Mouse (Mus musculus): ENCODE measurements around the gene Gm28374. TPM values are rescaled to one million over a fixed set of nuclear protein-coding genes. Genes with fewer than 3 reads are reported as not detected.

Gene Gm28374
- polyA plus RNA-seq, 1 experiment from 2014 or later: 0.80 TPM

- no peaks in the 10 kb centered on the region for H3K36me3 ChIP-seq
- no peaks in the 10 kb centered on the region for H3K9me3 ChIP-seq (replicated peaks)
- H3K4me1 ChIP-seq (replicated peaks): peaks cover 16% of the 10 kb centered on the region; the same call in 1 of the 2 replicates
- ATAC-seq (ENCODE audit: low read depth): no peak
- H3K27me3 ChIP-seq: 0 out of 2 replicates have a peak, but pooled peaks cover 3% of the 10 kb centered on the region
- no peak for DNase-seq
- H3K4me3 ChIP-seq (replicated peaks): no peak overlapping the region
- no peak overlapping the region for H3K4me2 ChIP-seq
- 47% methylated on average over 9 of the region's 9 CpGs for WGBS (ENCODE audit: insufficient replicate concordance)
- no peak overlapping the region for H3K9ac ChIP-seq
- H3K27ac ChIP-seq: no peak overlapping the region
Observed at GRCm38 (mm10) chr19:6035966-6036585, 46.0 kb downstream of the Gm28374 start.

GRCm38 (mm10) chr19:6030520-6031280 lies 51.4 kb downstream of the Gm28374 start:
- H3K27me3 ChIP-seq: peaks cover 6% of the 10 kb centered on the region; the same call in 1 of the 2 replicates
- 48% methylated on average over 14 of the region's 14 CpGs for WGBS (ENCODE audit: insufficient replicate concordance)
- no peak overlapping the region for H3K9ac ChIP-seq
- H3K27ac ChIP-seq: no peak overlapping the region
- DNase-seq (no peak), ATAC-seq (ENCODE audit: low read depth) (no peak)
- peaks cover 16% of the 10 kb centered on the region for H3K4me1 ChIP-seq (replicated peaks)
- no peak overlapping the region for H3K4me2 ChIP-seq
- no peak overlapping the region for H3K4me3 ChIP-seq (replicated peaks)
- no peaks in the 10 kb centered on the region for H3K36me3 ChIP-seq
- H3K9me3 ChIP-seq (replicated peaks): no peaks in the 10 kb centered on the region

- Histone ChIP-seq H3K4me3 (replicated peaks) (no peak overlapping the region), H3K27me3 (peaks cover 6% of the 10 kb centered on the region; the same call in 1 of the 2 replicates), H3K9ac (no peak overlapping the region), H3K36me3 (no peaks in the 10 kb centered on the region), H3K9me3 (replicated peaks) (no peaks in the 10 kb centered on the region), H3K4me2 (no peak overlapping the region), H3K27ac (no peak overlapping the region), H3K4me1 (replicated peaks) (peaks cover 13% of the 10 kb centered on the region)
- ATAC-seq (ENCODE audit: low read depth): no peak
- 69% methylated on average over 9 of the region's 9 CpGs for WGBS (ENCODE audit: insufficient replicate concordance)
- no peak for DNase-seq
Observed at GRCm38 (mm10) chr19:6029426-6029825, 52.6 kb downstream of the Gm28374 start.

GRCm38 (mm10) chr19:6028991-6029390 lies 53.1 kb downstream of the Gm28374 start:
- H3K4me1 ChIP-seq (replicated peaks): peaks cover 13% of the 10 kb centered on the region
- no peaks in the 10 kb centered on the region for H3K36me3 ChIP-seq
- DNase-seq (no peak), ATAC-seq (ENCODE audit: low read depth) (no peak)
- no peak overlapping the region for H3K9ac ChIP-seq
- no peak overlapping the region for H3K4me2 ChIP-seq
- 64% methylated on average over 6 of the region's 6 CpGs for WGBS (ENCODE audit: insufficient replicate concordance)
- peaks cover 6% of the 10 kb centered on the region; the same call in 1 of the 2 replicates for H3K27me3 ChIP-seq
- no peaks in the 10 kb centered on the region for H3K9me3 ChIP-seq (replicated peaks)
- H3K4me3 ChIP-seq (replicated peaks): no peak overlapping the region
- no peak overlapping the region for H3K27ac ChIP-seq

Small RNA genes lying within 50 kb of the gene (microRNA-seq; reads per million reads assigned to microRNA genes)
- gene Mir6988: 1.2 reads per million

Other genes with a start within 250 kb of the Gm28374 start
- gene Frmd8, start 207.0 kb downstream of the Gm28374 start, polyA plus RNA-seq (2015; fragmentation: Nextera tagmentation; extraction: Ambion mirVana): 13.9 and 15.8 TPM in 2 replicates
- gene Slc25a45, start 204.4 kb downstream of the Gm28374 start, polyA plus RNA-seq (2015; fragmentation: Nextera tagmentation; extraction: Ambion mirVana): 5.7 and 6.8 TPM in 2 replicates
- 2.5 TPM in 2 replicates for gene Tigd3, start 188.1 kb downstream of the Gm28374 start, polyA plus RNA-seq (2015; fragmentation: Nextera tagmentation; extraction: Ambion mirVana)
- gene Dpf2, start 169.2 kb downstream of the Gm28374 start, polyA plus RNA-seq (2015; fragmentation: Nextera tagmentation; extraction: Ambion mirVana): 56.7 and 60.0 TPM in 2 replicates
- 2.7 and 3.0 TPM in 2 replicates for gene Cdc42ep2, start 157.4 kb downstream of the Gm28374 start, polyA plus RNA-seq (2015; fragmentation: Nextera tagmentation; extraction: Ambion mirVana)
- 62.2 and 69.8 TPM in 2 replicates for gene Pola2, start 118.1 kb downstream of the Gm28374 start, polyA plus RNA-seq (2015; fragmentation: Nextera tagmentation; extraction: Ambion mirVana)
- not detected in 2 replicates for gene Slc22a20, start 96.1 kb downstream of the Gm28374 start, polyA plus RNA-seq (2015; fragmentation: Nextera tagmentation; extraction: Ambion mirVana)
- 21.9 and 26.3 TPM in 2 replicates for gene Capn1, start 66.4 kb downstream of the Gm28374 start, polyA plus RNA-seq (2015; fragmentation: Nextera tagmentation; extraction: Ambion mirVana)
- gene Syvn1, start 35.7 kb downstream of the Gm28374 start, polyA plus RNA-seq (2015; fragmentation: Nextera tagmentation; extraction: Ambion mirVana): 11.6 and 13.9 TPM in 2 replicates
- gene Mrpl49, start 24.5 kb downstream of the Gm28374 start, polyA plus RNA-seq (2015; fragmentation: Nextera tagmentation; extraction: Ambion mirVana): 50.2 and 59.4 TPM in 2 replicates
- gene Fau, start 24.4 kb downstream of the Gm28374 start, polyA plus RNA-seq (2015; fragmentation: Nextera tagmentation; extraction: Ambion mirVana): 639 and 696 TPM in 2 replicates
- 22.1 and 23.2 TPM in 2 replicates for gene Znhit2, start 21.1 kb downstream of the Gm28374 start, polyA plus RNA-seq (2015; fragmentation: Nextera tagmentation; extraction: Ambion mirVana)
- 30.6 and 33.2 TPM in 2 replicates for gene Tm7sf2, start 13.9 kb downstream of the Gm28374 start, polyA plus RNA-seq (2015; fragmentation: Nextera tagmentation; extraction: Ambion mirVana)
- 29.1 and 31.6 TPM in 2 replicates for gene Vps51, start 5.0 kb downstream of the Gm28374 start, polyA plus RNA-seq (2015; fragmentation: Nextera tagmentation; extraction: Ambion mirVana)
- not detected in 2 replicates for gene Tmem262, start 2.2 kb downstream of the Gm28374 start, polyA plus RNA-seq (2015; fragmentation: Nextera tagmentation; extraction: Ambion mirVana)
- gene Zfpl1, start 2.7 kb upstream of the Gm28374 start, polyA plus RNA-seq (2015; fragmentation: Nextera tagmentation; extraction: Ambion mirVana): 22.6 and 23.5 TPM in 2 replicates
- 34.2 and 39.3 TPM in 2 replicates for gene Cdca5, start 2.7 kb upstream of the Gm28374 start, polyA plus RNA-seq (2015; fragmentation: Nextera tagmentation; extraction: Ambion mirVana)
- 0.30 and 0.32 TPM in 2 replicates for gene AC131692.1, start 12.2 kb upstream of the Gm28374 start, polyA plus RNA-seq (2015; fragmentation: Nextera tagmentation; extraction: Ambion mirVana)
- 2.2 and 2.6 TPM in 2 replicates for gene Naaladl1, start 23.5 kb upstream of the Gm28374 start, polyA plus RNA-seq (2015; fragmentation: Nextera tagmentation; extraction: Ambion mirVana)
- gene Sac3d1, start 36.4 kb upstream of the Gm28374 start, polyA plus RNA-seq (2015; fragmentation: Nextera tagmentation; extraction: Ambion mirVana): 27.5 and 27.9 TPM in 2 replicates
- gene Snx15, start 46.0 kb upstream of the Gm28374 start, polyA plus RNA-seq (2015; fragmentation: Nextera tagmentation; extraction: Ambion mirVana): 46.5 and 48.5 TPM in 2 replicates
- 0.12 and 0.29 TPM in 2 replicates for gene Batf2, start 58.7 kb upstream of the Gm28374 start, polyA plus RNA-seq (2015; fragmentation: Nextera tagmentation; extraction: Ambion mirVana)
- 37.1 and 38.0 TPM in 2 replicates for gene Arl2, start 59.3 kb upstream of the Gm28374 start, polyA plus RNA-seq (2015; fragmentation: Nextera tagmentation; extraction: Ambion mirVana)
- gene Majin, start 102.1 kb upstream of the Gm28374 start, polyA plus RNA-seq (2015; fragmentation: Nextera tagmentation; extraction: Ambion mirVana): not detected in 2 replicates
- 0.17 TPM in 1 of 2 replicates, not detected in the other for gene Gpha2, start 144.1 kb upstream of the Gm28374 start, polyA plus RNA-seq (2015; fragmentation: Nextera tagmentation; extraction: Ambion mirVana)
- 3.5 and 4.9 TPM in 2 replicates for gene Ppp2r5b, start 153.6 kb upstream of the Gm28374 start, polyA plus RNA-seq (2015; fragmentation: Nextera tagmentation; extraction: Ambion mirVana)
- 4.1 and 4.8 TPM in 2 replicates for gene Atg2a, start 159.4 kb upstream of the Gm28374 start, polyA plus RNA-seq (2015; fragmentation: Nextera tagmentation; extraction: Ambion mirVana)
- gene Ehd1, start 194.5 kb upstream of the Gm28374 start, polyA plus RNA-seq (2015; fragmentation: Nextera tagmentation; extraction: Ambion mirVana): 68.8 and 72.6 TPM in 2 replicates
- gene Cdc42bpg, start 224.2 kb upstream of the Gm28374 start, polyA plus RNA-seq (2015; fragmentation: Nextera tagmentation; extraction: Ambion mirVana): 0.14 and 0.16 TPM in 2 replicates